Comparison of ENCODE assay signal across 12 mouse cellular contexts in the genomic region with DNA sequence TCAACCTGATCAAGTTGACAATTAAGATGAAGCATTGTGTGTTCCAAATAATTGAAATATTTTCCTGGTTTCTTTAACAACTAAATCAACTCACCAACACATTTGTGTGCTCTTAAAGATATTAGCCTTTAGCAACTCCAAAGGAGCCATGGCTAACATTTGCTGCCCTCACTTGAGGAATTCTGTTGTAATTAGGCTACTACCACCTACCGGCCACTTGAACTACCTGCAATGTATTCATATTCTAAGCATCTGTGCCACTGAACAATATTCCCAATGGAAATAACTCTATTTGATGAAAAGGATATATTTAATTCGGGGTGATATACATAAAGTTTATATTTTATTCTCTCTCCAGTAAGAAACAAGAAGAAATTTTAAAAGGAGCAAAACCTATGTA.
A peak's percentile ranks its signal among the peaks of the same experiment; 100 is the strongest.
DNase-seq lines count a peak whose midpoint lies in the region; ATAC-seq and TF ChIP-seq lines count a peak whose summit lies in the region.
"Had no signal": no experiment of that assay in that cellular context is flagged by ENCODE, and none has a peak within 500 bp of the region (broad histone marks: within the 10 kb centered on the region; RNA-seq: fewer than 3 reads in every experiment).

No protein-coding gene starts in this region.

- H3K27ac ChIP-seq in heart, embryonic 12.5 days (ENCODE audit: poor library complexity, severe bottlenecking) = no peak overlapping the region
- no peak overlapping the region for H3K27ac ChIP-seq in midbrain, embryonic 14.5 days (replicated peaks; ENCODE audit: low read depth, low read length)
- H3K27ac ChIP-seq in midbrain, embryonic 13.5 days = no peak overlapping the region
- H3K27ac ChIP-seq: forebrain, embryonic 10.5 days; liver, embryonic 13.5 days had no signal

- no peak overlapping the region for H3K9ac ChIP-seq in heart, embryonic 12.5 days
- no peak overlapping the region for H3K9ac ChIP-seq in midbrain, embryonic 14.5 days (replicated peaks; ENCODE audit: low read length)
- no peak overlapping the region for H3K9ac ChIP-seq in midbrain, embryonic 13.5 days (replicated peaks)
- H3K9ac ChIP-seq: liver, embryonic 13.5 days had no signal

- peak; percentile 26; the same call in 1 of the 2 replicates for TF ChIP-seq CTCF in brain, embryonic 14.5 days (IDR thresholded peaks at IDR 0.05; ENCODE audit: borderline replicate concordance, extremely low read depth, insufficient read depth, insufficient read length)

- no peak overlapping the region for H3K4me3 ChIP-seq in heart, embryonic 12.5 days
- H3K4me3 ChIP-seq in midbrain, embryonic 14.5 days (replicated peaks; ENCODE audit: low read depth, low read length) = no peak overlapping the region
- no peak overlapping the region for H3K4me3 ChIP-seq in midbrain, embryonic 13.5 days (replicated peaks)
- H3K4me3 ChIP-seq: forebrain, embryonic 10.5 days; liver, embryonic 13.5 days had no signal

- H3K36me3 ChIP-seq in heart, embryonic 12.5 days = no peaks in the 10 kb centered on the region
- H3K36me3 ChIP-seq in midbrain, embryonic 14.5 days (ENCODE audit: control insufficient read depth, insufficient read depth, low read length) = no peaks in the 10 kb centered on the region
- H3K36me3 ChIP-seq in midbrain, embryonic 13.5 days = no peaks in the 10 kb centered on the region
- H3K36me3 ChIP-seq: forebrain, embryonic 10.5 days; liver, embryonic 13.5 days had no signal

- no peak overlapping the region for H3K4me2 ChIP-seq in heart, embryonic 12.5 days
- H3K4me2 ChIP-seq in midbrain, embryonic 14.5 days (ENCODE audit: low read length) = no peak overlapping the region
- H3K4me2 ChIP-seq in midbrain, embryonic 13.5 days (replicated peaks) = no peak overlapping the region
- H3K4me2 ChIP-seq: liver, embryonic 13.5 days had no signal

- no peaks in the 10 kb centered on the region for H3K4me1 ChIP-seq in heart, embryonic 12.5 days (replicated peaks)
- H3K4me1 ChIP-seq in midbrain, embryonic 14.5 days (ENCODE audit: control insufficient read depth, insufficient read depth, low read length) = no peaks in the 10 kb centered on the region
- no peaks in the 10 kb centered on the region for H3K4me1 ChIP-seq in midbrain, embryonic 13.5 days (replicated peaks)
- H3K4me1 ChIP-seq: forebrain, embryonic 10.5 days; liver, embryonic 13.5 days had no signal

- WGBS in heart, embryonic 12.5 days = 20% methylated on average over 2 of the region's 2 CpGs
- 35% methylated on average over 2 of the region's 2 CpGs for WGBS in midbrain, embryonic 14.5 days
- 27% methylated on average over 2 of the region's 2 CpGs for WGBS in midbrain, embryonic 13.5 days

- no peaks in the 10 kb centered on the region for H3K27me3 ChIP-seq in heart, embryonic 12.5 days (replicated peaks)
- no peaks in the 10 kb centered on the region for H3K27me3 ChIP-seq in midbrain, embryonic 14.5 days (ENCODE audit: control insufficient read depth, insufficient read depth, low read length)
- no peaks in the 10 kb centered on the region for H3K27me3 ChIP-seq in midbrain, embryonic 13.5 days
- H3K27me3 ChIP-seq: liver, embryonic 13.5 days had no signal

- peak; percentile 15 for DNase-seq in heart, postnatal 4 days
- peak; percentile 56 for DNase-seq in midbrain, embryonic 14.5 days
- peak; percentile 64 for DNase-seq in brain, embryonic 14.5 days (ENCODE audit: low read depth)
- DNase-seq in skeletal muscle tissue, adult 2 months (ENCODE audit: low read depth, low spot score) = peak; percentile 0
- no peak for DNase-seq in heart, adult 8-10 months (ENCODE audit: low spot score)
- DNase-seq in thymus, postnatal 36 days = no peak
- DNase-seq: kidney, postnatal 10 days; liver, embryonic 13.5 days had no signal

- no peak for ATAC-seq in heart, embryonic 12.5 days (ENCODE audit: insufficient number of reproducible peaks, low FRiP score)
- no peak for ATAC-seq in midbrain, embryonic 14.5 days (ENCODE audit: low FRiP score, low TSS enrichment)
- ATAC-seq in midbrain, embryonic 13.5 days = no peak
- ATAC-seq: Patski had no signal

- no peak for TF ChIP-seq POLR2A in brain, embryonic 14.5 days (IDR thresholded peaks at IDR 0.05; ENCODE audit: borderline replicate concordance, extremely low read depth, insufficient read depth, insufficient read length, poor library complexity, severe bottlenecking)

- no peaks in the 10 kb centered on the region for H3K9me3 ChIP-seq in heart, embryonic 12.5 days (replicated peaks)
- H3K9me3 ChIP-seq in midbrain, embryonic 14.5 days (ENCODE audit: control insufficient read depth, low read length) = no peaks in the 10 kb centered on the region
- no peaks in the 10 kb centered on the region for H3K9me3 ChIP-seq in midbrain, embryonic 13.5 days
- H3K9me3 ChIP-seq: forebrain, embryonic 10.5 days; liver, embryonic 13.5 days had no signal

Comparison
In these comparisons a context has a peak if more than half of its experiments do, and no peak if none do; other contexts are left out.
1. DNase-seq: peak in heart, postnatal 4 days (single experiment), midbrain, embryonic 14.5 days (single experiment), brain, embryonic 14.5 days (single experiment) and skeletal muscle tissue, adult 2 months (single experiment); none in heart, adult 8-10 months (single experiment) and thymus, postnatal 36 days (0 of 2).